Mouse (Mus musculus) hindbrain, embryonic 14.5 days (tissue): Measurements from ENCODE around the gene Wdr90. TPM values are rescaled to one million over a fixed set of nuclear protein-coding genes. Genes with fewer than 3 reads are reported as not detected.

Experiments used
- ATAC-seq: fragments of 200-750 bp; cut with Nextera tagmentation; 2 replicates; pipeline ENCODE4 v1.8.0; 2017; ENCODE audit warnings: moderate number of reproducible peaks, mild to moderate bottlenecking, moderate TSS enrichment, moderate library complexity; ENCODE audit not compliant: low FRiP score
- DNase-seq: peaks from one replicate; pipeline ENCODE4 v3.0.0-alpha.2; 2015; ENCODE audit warnings: low spot score
- H3K27ac ChIP-seq: fragments of 300-500 bp; sonication (generic); 2 replicates; pipeline ENCODE4 v1.5.1; 2014; ENCODE audit warnings: mild to moderate bottlenecking, moderate library complexity
- H3K27me3 ChIP-seq: fragments of 300-500 bp; sonication (generic); 2 replicates; pipeline ENCODE4 v1.6.1; 2014; ENCODE audit warnings: mild to moderate bottlenecking, low read length, mixed read lengths; ENCODE audit not compliant: control insufficient read depth, insufficient read depth
- H3K36me3 ChIP-seq: fragments of 300-500 bp; sonication (generic); replicated peaks from 2 replicates; pipeline ENCODE4 v1.6.1; 2014; ENCODE audit not compliant: control insufficient read depth, insufficient read depth
- H3K4me1 ChIP-seq: fragments of 300-500 bp; sonication (generic); replicated peaks from 2 replicates; pipeline ENCODE4 v1.6.1; 2014; ENCODE audit warnings: antibody characterized with exemption, low read length, mixed read lengths; ENCODE audit not compliant: control insufficient read depth, insufficient read depth
- H3K4me2 ChIP-seq: fragments of 300-500 bp; sonication (generic); replicated peaks from 2 replicates; pipeline ENCODE4 v1.6.1; 2014; ENCODE audit warnings: mild to moderate bottlenecking, moderate library complexity
- H3K4me3 ChIP-seq: fragments of 300-500 bp; sonication (generic); replicated peaks from 2 replicates; pipeline ENCODE4 v1.5.1; 2014; ENCODE audit warnings: mild to moderate bottlenecking, low read length
- H3K9ac ChIP-seq: fragments of 300-500 bp; sonication (generic); 2 replicates; pipeline ENCODE4 v1.6.1; 2014
- H3K9me3 ChIP-seq: fragments of 300-500 bp; sonication (generic); 2 replicates; pipeline ENCODE4 v1.6.1; 2016; ENCODE audit warnings: low read length; ENCODE audit not compliant: control insufficient read depth
- WGBS: fragments of 180-500 bp; shearing (Covaris S2); extraction: QIAGEN DNeasy Blood & Tissue Kit; methylation state at CpG from one replicate; pipeline ENCODE4 v1.1.7; 2014; 5-methylcytosine and 5-hydroxymethylcytosine counted together
- microRNA-seq: library from miRNA; unstranded; fragments of <30 nt; microRNA quantifications from one replicate; pipeline ENCODE4, GENCODE M21; 2016
- polyA plus RNA-seq: library from polyadenylated mRNA; unstranded; fragments of >200 nt; fragmentation: Nextera tagmentation; extraction: Ambion mirVana; gene quantifications from 2 replicates; pipeline ENCODE4 v1.2.1, GENCODE M21; 2014

Gene Wdr90
- polyA plus RNA-seq, 1 experiment from 2014 or later, result 13.1 TPM

DNA sequence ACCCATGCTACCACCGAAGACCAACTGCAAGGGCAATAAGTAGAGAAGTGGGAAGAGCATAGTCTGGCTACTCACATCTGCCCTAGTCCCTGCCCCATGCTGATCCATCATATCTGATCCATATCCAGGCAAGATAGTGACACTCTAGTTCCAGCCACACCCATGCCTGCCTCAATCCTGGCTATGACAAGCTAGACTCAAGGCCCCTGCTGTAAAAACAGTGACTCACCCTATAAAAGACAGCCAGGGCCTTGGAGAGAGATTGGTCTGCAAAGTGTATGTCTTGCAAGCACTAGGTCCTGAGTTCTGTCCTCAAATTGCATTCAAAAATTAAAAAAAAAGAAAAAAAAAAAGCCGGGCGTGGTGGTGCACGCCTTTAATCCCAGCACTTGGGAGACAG lies 54.8 kb downstream of the Wdr90 start:
- no peak for DNase-seq
- ATAC-seq, result no peak
- no peaks in the 10 kb centered on the region for H3K36me3 ChIP-seq
- H3K27me3 ChIP-seq, result no peaks in the 10 kb centered on the region
- peaks cover 45% of the 10 kb centered on the region for H3K4me1 ChIP-seq
- 83% methylated on average over 4 of the region's 4 CpGs for WGBS
- no peak overlapping the region for H3K9ac ChIP-seq
- H3K9me3 ChIP-seq, result no peaks in the 10 kb centered on the region
- H3K27ac ChIP-seq, result no peak overlapping the region
- no peak overlapping the region for H3K4me2 ChIP-seq
- H3K4me3 ChIP-seq, result no peak overlapping the region

DNA sequence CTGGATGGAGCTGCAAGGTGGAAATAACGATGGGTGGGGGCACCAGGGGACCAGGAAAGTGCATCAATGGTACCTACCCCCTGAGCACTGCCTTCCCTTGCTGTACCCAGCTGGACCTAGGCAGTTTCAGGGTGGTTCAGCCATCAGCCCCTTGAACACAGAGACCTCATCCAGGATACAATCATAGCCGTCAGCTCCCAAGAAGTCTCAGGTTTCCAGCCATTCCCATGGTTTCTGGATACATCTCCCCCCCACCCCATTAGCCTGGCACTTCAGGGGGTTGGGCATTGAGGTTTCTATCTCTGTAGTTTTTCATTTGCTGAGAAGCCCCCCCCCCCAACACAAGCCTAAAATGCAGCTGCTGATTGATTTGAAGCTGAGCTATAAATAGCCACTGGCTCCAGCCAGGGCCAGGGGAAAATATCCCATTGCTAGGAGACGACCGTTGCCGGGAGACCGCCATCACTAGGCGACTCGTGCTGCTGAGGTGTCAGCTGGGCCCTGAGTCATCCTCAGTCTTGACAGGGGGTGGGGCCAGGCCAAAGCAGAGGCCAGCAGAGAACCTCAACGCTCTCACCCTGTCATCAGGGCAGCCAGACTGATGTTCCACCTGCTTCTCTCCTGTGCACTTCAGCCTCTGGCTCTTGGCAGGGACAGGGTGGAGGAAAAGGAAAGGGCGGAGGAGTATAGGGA lies 58.3 kb downstream of the Wdr90 start:
- peaks cover 24% of the 10 kb centered on the region for H3K4me1 ChIP-seq
- H3K36me3 ChIP-seq, result no peaks in the 10 kb centered on the region
- H3K4me3 ChIP-seq, result no peak overlapping the region
- peak overlapping the region; percentile 90 for H3K27ac ChIP-seq
- H3K9ac ChIP-seq, result peak overlapping the region; percentile 43
- peak overlapping the region; percentile 36 for H3K4me2 ChIP-seq
- DNase-seq, result peak; percentile 81
- H3K27me3 ChIP-seq, result no peaks in the 10 kb centered on the region
- 9% methylated on average over 10 of the region's 10 CpGs for WGBS
- H3K9me3 ChIP-seq, result no peaks in the 10 kb centered on the region
- peak; percentile 85 for ATAC-seq

DNA sequence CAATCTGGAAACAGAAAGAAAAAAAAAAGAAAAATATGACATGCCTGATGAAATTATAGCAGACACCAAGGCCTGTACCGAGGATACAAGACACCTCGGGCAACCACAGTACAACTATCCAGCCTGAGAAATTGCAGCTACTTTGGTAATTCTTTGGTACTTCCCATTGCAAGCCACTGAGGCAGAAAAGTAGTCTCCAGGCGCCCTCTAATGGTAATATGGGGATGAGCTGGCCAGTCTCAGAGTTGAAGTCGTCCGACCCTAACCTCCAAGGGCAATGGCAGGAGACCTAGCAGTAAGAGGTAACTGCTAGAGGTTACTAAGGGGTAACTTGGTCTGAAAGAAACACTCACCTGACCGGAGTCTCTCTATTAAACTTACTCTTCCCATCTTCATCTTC lies 60.3 kb downstream of the Wdr90 start:
- Histone ChIP-seq H3K9ac (no peak overlapping the region), H3K27ac (no peak overlapping the region), H3K4me1 (peaks cover 31% of the 10 kb centered on the region), H3K36me3 (no peaks in the 10 kb centered on the region), H3K9me3 (no peaks in the 10 kb centered on the region), H3K27me3 (no peaks in the 10 kb centered on the region), H3K4me3 (no peak overlapping the region), H3K4me2 (no peak overlapping the region)
- no peak for ATAC-seq
- peak; percentile 82 for DNase-seq
- WGBS, result 10% methylated on average over 6 of the region's 6 CpGs

DNA sequence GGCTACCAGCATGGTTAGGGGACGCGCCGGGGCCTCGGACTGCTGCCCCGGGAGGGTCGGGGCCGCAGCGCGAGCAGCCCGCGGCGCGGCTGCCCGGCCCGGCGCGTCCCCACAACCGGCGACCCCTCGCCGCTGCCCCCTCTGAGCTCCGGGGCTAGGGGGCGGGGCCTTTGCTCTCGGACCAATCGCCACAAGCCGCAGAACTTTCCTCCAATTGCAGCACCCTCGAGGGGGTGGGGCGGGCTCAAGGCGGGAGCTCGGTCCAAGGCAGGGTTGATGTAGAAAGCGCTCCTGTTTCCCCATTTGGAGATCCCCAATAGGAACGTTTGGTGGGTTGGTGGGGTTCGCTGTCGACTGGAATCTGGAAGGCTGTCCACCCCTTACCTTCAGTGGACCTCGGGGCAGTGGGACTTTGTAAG lies 64.3 kb downstream of the Wdr90 start, which contains the start of gene Metrn:
Gene Metrn, minus strand, starts transcription at position 186 of the 419 bp plus-strand sequence.
- peak; percentile 72 for DNase-seq
- 0% methylated on average over 35 of the region's 35 CpGs for WGBS

DNA sequence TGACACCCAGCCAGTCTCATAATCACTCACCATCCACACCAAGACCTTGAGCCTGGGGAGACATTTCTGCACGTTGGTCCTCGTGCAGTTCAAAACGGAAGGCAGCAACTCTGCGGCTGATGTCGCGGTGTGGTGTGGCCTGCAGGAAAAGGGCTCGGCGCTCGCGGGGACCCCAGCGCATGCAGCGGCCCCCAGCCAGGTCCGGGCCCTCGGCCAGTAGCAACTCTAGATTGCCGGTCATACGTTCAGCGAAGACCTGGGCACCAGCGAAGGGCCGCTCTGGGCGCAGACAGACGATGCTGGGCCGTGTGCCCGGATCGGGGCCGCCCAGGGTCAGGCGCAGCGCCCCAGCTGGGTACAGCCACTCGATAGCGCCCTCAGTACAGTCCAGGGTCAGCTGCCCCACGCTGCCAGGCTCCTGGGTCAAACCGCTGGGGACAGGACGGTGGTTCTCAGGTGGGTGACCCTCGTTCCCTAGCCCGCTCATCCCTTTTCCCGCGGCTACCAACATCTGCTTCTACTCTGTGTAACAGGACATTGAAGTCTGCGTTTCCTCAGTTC lies 65.0 kb downstream of the Wdr90 start:
- DNase-seq, result no peak
- under 1% methylated on average over 36 of the region's 37 CpGs for WGBS
- peak overlapping the region; percentile 47 for H3K9ac ChIP-seq
- H3K27me3 ChIP-seq, result no peaks in the 10 kb centered on the region
- ATAC-seq, result no peak
- peak overlapping the region; percentile 49 for H3K4me3 ChIP-seq
- peak overlapping the region; percentile 62 for H3K27ac ChIP-seq
- H3K4me1 ChIP-seq, result peaks cover 24% of the 10 kb centered on the region
- peak overlapping the region; percentile 70 for H3K4me2 ChIP-seq
- H3K36me3 ChIP-seq, result no peaks in the 10 kb centered on the region
- no peaks in the 10 kb centered on the region for H3K9me3 ChIP-seq

More for the DNA sequence above, 64.3 kb downstream of the Wdr90 start, which contains the start of gene Metrn:
- Histone ChIP-seq H3K9me3 (no peaks in the 10 kb centered on the region), H3K27ac (peak within 1 kb of the TSS; percentile 62), H3K27me3 (no peaks in the 10 kb centered on the region), H3K4me1 (peaks cover 20% of the 10 kb centered on the region), H3K36me3 (no peaks in the 10 kb centered on the region), H3K4me2 (peak within 1 kb of the TSS; percentile 70), H3K4me3 (peak within 1 kb of the TSS; percentile 49), H3K9ac (peak within 1 kb of the TSS; percentile 47)
- ATAC-seq, result peak; percentile 63

DNA sequence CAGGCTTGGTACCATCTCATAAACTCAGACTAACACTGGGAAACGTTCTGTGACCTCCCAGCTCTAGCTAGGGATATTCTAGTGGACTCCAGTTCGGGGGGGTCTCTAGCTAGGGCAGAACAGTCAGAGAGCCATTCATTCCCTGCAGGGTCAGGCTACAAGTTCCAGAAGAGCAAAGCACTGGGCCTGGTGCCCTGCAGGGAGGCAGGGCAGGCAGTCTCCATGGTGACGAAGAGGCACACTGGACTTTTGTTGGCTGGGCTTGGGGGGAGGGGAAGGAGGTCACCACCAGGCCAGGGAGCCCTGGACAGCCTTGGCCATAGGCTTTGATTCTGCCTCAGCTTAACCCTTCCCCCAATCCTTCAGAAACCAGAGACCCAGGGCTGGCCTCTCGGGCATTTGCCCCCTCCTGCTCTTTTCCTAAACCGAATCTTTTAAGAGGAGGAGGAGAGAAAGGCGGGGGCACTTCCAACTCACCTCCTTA lies 65.7 kb downstream of the Wdr90 start, which contains the start of gene AC134908.4:
Gene AC134908.4, minus strand, starts transcription at position 51 of the 484 bp plus-strand sequence.
- Histone ChIP-seq H3K4me1 (peaks cover 26% of the 10 kb centered on the region), H3K4me3 (peak within 1 kb of the TSS; percentile 49), H3K9ac (peak within 1 kb of the TSS; percentile 47), H3K4me2 (peak within 1 kb of the TSS; percentile 70), H3K36me3 (no peaks in the 10 kb centered on the region), H3K27ac (peak within 1 kb of the TSS; percentile 62), H3K27me3 (no peaks in the 10 kb centered on the region), H3K9me3 (no peaks in the 10 kb centered on the region)
- WGBS, result 5% methylated on average over 6 of the region's 6 CpGs
- no peak for DNase-seq
- ATAC-seq, result no peak; the same call in 1 of the 2 replicates

DNA sequence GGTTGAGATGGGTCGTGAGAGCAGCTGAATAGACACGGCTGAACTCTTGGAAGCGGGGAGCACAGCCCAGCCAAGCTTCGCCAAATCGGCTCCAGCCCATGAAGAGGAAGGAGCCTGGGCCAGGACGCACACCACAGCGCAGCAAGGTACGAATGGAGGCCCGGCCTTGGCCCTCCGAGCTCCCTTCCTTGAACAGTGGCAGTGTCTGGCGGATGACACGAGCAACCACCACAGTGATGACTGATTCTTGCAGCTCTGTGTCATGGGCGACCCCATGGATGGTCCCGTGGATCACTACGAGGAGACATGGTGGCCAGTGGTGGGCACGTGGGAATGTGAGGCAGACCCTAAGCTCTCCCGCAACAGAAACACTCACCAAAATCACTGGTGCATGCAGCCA lies 66.3 kb downstream of the Wdr90 start:
- peaks cover 26% of the 10 kb centered on the region for H3K4me1 ChIP-seq
- DNase-seq, result no peak
- 0 out of 2 replicates have a peak, but pooled peaks cover under 1% of the 10 kb centered on the region for H3K36me3 ChIP-seq
- H3K4me2 ChIP-seq, result peak overlapping the region; percentile 70
- no peak for ATAC-seq
- H3K27me3 ChIP-seq, result no peaks in the 10 kb centered on the region
- 39% methylated on average over 17 of the region's 17 CpGs for WGBS
- H3K9ac ChIP-seq, result peak overlapping the region; percentile 47
- H3K4me3 ChIP-seq, result peak overlapping the region; percentile 49
- peak overlapping the region; percentile 40 for H3K27ac ChIP-seq
- H3K9me3 ChIP-seq, result no peaks in the 10 kb centered on the region

Small RNA genes within 50 kb of the gene (microRNA-seq; reads per million reads assigned to microRNA genes)
- 0.65 reads per million for gene Mir3082

Other genes starting within 250 kb of the Wdr90 start
- 8.1 and 10.0 TPM in 2 replicates for gene Gng13, start 144.3 kb downstream of the Wdr90 start, polyA plus RNA-seq
- 3.4 and 3.6 TPM in 2 replicates for gene Chtf18, start 134.1 kb downstream of the Wdr90 start, polyA plus RNA-seq
- 21.8 and 22.8 TPM in 2 replicates for gene Rpusd1, start 133.8 kb downstream of the Wdr90 start, polyA plus RNA-seq
- not detected in 2 replicates for gene Mslnl, start 125.5 kb downstream of the Wdr90 start, polyA plus RNA-seq
- gene Msln, start 107.1 kb downstream of the Wdr90 start, polyA plus RNA-seq, result not detected in 2 replicates
- 28.7 and 29.1 TPM in 2 replicates for gene Narfl, start 87.7 kb downstream of the Wdr90 start, polyA plus RNA-seq
- 116 and 138 TPM in 2 replicates for gene Haghl, start 75.8 kb downstream of the Wdr90 start, polyA plus RNA-seq
- gene Ccdc78, start 74.9 kb downstream of the Wdr90 start, polyA plus RNA-seq, result 0.41 TPM in 1 of 2 replicates, not detected in the other
- gene Fam173a, start 68.6 kb downstream of the Wdr90 start, polyA plus RNA-seq, result 77.6 and 91.6 TPM in 2 replicates
- not detected in 2 replicates for gene AC134908.4, start 65.8 kb downstream of the Wdr90 start, polyA plus RNA-seq
- gene Metrn, start 64.4 kb downstream of the Wdr90 start, polyA plus RNA-seq, result 11.8 and 15.1 TPM in 2 replicates
- 31.7 and 35.0 TPM in 2 replicates for gene Fbxl16, start 52.4 kb downstream of the Wdr90 start, polyA plus RNA-seq
- gene Wdr24, start 37.9 kb downstream of the Wdr90 start, polyA plus RNA-seq, result 29.9 and 32.1 TPM in 2 replicates
- gene Jmjd8, start 32.6 kb downstream of the Wdr90 start, polyA plus RNA-seq, result 39.3 and 42.1 TPM in 2 replicates
- 336 and 357 TPM in 2 replicates for gene Stub1, start 28.1 kb downstream of the Wdr90 start, polyA plus RNA-seq
- gene Rhbdl1, start 24.2 kb downstream of the Wdr90 start, polyA plus RNA-seq, result 51.3 and 57.1 TPM in 2 replicates
- gene Gm20683, start 19.7 kb downstream of the Wdr90 start, polyA plus RNA-seq, result 8.7 and 9.3 TPM in 2 replicates
- 6.5 and 9.9 TPM in 2 replicates for gene Rhot2, start 16.6 kb downstream of the Wdr90 start, polyA plus RNA-seq
- gene Mcrip2, start 7.3 kb upstream of the Wdr90 start, polyA plus RNA-seq, result 26.8 and 27.3 TPM in 2 replicates
- 58.5 and 67.3 TPM in 2 replicates for gene Mettl26, start 13.6 kb upstream of the Wdr90 start, polyA plus RNA-seq
- gene Wfikkn1, start 19.4 kb upstream of the Wdr90 start, polyA plus RNA-seq, result 0.63 and 0.71 TPM in 2 replicates
- 28.1 and 29.8 TPM in 2 replicates for gene Rab40c, start 58.2 kb upstream of the Wdr90 start, polyA plus RNA-seq
- 64.2 and 74.2 TPM in 2 replicates for gene Pigq, start 83.4 kb upstream of the Wdr90 start, polyA plus RNA-seq
- gene Nhlrc4, start 83.5 kb upstream of the Wdr90 start, polyA plus RNA-seq, result 0.13 TPM in 1 of 2 replicates, not detected in the other
- 0.44 and 1.8 TPM in 2 replicates for gene A930017K11Rik, start 91.1 kb upstream of the Wdr90 start, polyA plus RNA-seq
- gene Capn15, start 124.3 kb upstream of the Wdr90 start, polyA plus RNA-seq, result 21.5 and 27.5 TPM in 2 replicates
- 27.4 and 29.5 TPM in 2 replicates for gene Rab11fip3, start 208.1 kb upstream of the Wdr90 start, polyA plus RNA-seq
- gene Decr2, start 228.8 kb upstream of the Wdr90 start, polyA plus RNA-seq, result 22.6 and 28.8 TPM in 2 replicates
- gene Nme4, start 234.1 kb upstream of the Wdr90 start, polyA plus RNA-seq, result 14.5 and 17.5 TPM in 2 replicates